Mouse (Mus musculus) neural tube, embryonic 12.5 days (tissue): Measurements from ENCODE around the gene Pigb. TPM values are rescaled to one million over a fixed set of nuclear protein-coding genes. Genes with fewer than 3 reads are reported as not detected.
A peak's percentile ranks its signal among the peaks of the same experiment; 100 is the strongest.

Source experiments
- ATAC-seq: fragments of 200-750 bp; cut with Nextera tagmentation; 2 replicates; pipeline ENCODE4 v1.8.0; 2017; ENCODE audit warnings: low read depth, mild to moderate bottlenecking, moderate TSS enrichment, moderate library complexity; ENCODE audit not compliant: low FRiP score
- H3K27ac ChIP-seq: fragments of 300-500 bp; sonication (generic); 2 replicates; pipeline ENCODE4 v1.5.1; 2016
- H3K27me3 ChIP-seq: fragments of 300-500 bp; sonication (generic); replicated peaks from 2 replicates; pipeline ENCODE4 v1.6.1; 2016; ENCODE audit warnings: mild to moderate bottlenecking
- H3K36me3 ChIP-seq: fragments of 300-500 bp; sonication (generic); 2 replicates; pipeline ENCODE4 v1.6.1; 2016; ENCODE audit warnings: mild to moderate bottlenecking
- H3K4me1 ChIP-seq: fragments of 300-500 bp; sonication (generic); 2 replicates; pipeline ENCODE4 v1.6.1; 2016
- H3K4me2 ChIP-seq: fragments of 300-500 bp; sonication (generic); replicated peaks from 2 replicates; pipeline ENCODE4 v1.6.1; 2016; ENCODE audit warnings: mild to moderate bottlenecking
- H3K4me3 ChIP-seq: fragments of 300-500 bp; sonication (generic); 2 replicates; pipeline ENCODE4 v1.5.1; 2016
- H3K9ac ChIP-seq: fragments of 300-500 bp; sonication (generic); 2 replicates; pipeline ENCODE4 v1.6.1; 2016; ENCODE audit warnings: mild to moderate bottlenecking
- H3K9me3 ChIP-seq: fragments of 300-500 bp; sonication (generic); 2 replicates; pipeline ENCODE4 v1.6.1; 2016; ENCODE audit warnings: mild to moderate bottlenecking
- WGBS: fragments of 180-500 bp; shearing (Covaris S2); methylation state at CpG from one replicate; pipeline ENCODE4 v1.1.7; 2016; 5-methylcytosine and 5-hydroxymethylcytosine counted together
- polyA plus RNA-seq: library from polyadenylated mRNA; unstranded; fragments of >200 nt; fragmentation: Nextera tagmentation; extraction: Ambion mirVana; gene quantifications from 2 replicates; pipeline ENCODE4 v1.2.1, GENCODE M21; 2016

The Pigb gene
- polyA plus RNA-seq, 1 experiment from 2014 or later: 13.1 TPM

GRCm38 (mm10) chr9:72985250-72986220 lies 54.6 kb downstream of the Pigb start, which contains the start of the genes Ccpg1os and Ccpg1:
Gene Ccpg1os, minus strand, starts transcription at chr9:72985382.
Gene Ccpg1, plus strand, starts transcription at chr9:72985429.
- peak within 1 kb of the TSS; percentile 84 for H3K9ac ChIP-seq
- peak; percentile 100 for ATAC-seq
- no peaks in the 10 kb centered on the region for H3K36me3 ChIP-seq
- H3K4me1 ChIP-seq: peaks cover 15% of the 10 kb centered on the region
- H3K27ac ChIP-seq: peak within 1 kb of the TSS; percentile 66
- H3K27me3 ChIP-seq: no peaks in the 10 kb centered on the region
- peak within 1 kb of the TSS; percentile 77 for H3K4me3 ChIP-seq
- WGBS: under 1% methylated on average over 88 of the region's 88 CpGs
- peak within 1 kb of the TSS; percentile 87 for H3K4me2 ChIP-seq
- H3K9me3 ChIP-seq: no peaks in the 10 kb centered on the region

- ATAC-seq: no peak
- Histone ChIP-seq H3K4me1 (peaks cover 15% of the 10 kb centered on the region), H3K4me2 (no peak overlapping the region), H3K36me3 (no peaks in the 10 kb centered on the region), H3K27ac (no peak overlapping the region), H3K9ac (no peak overlapping the region), H3K27me3 (no peaks in the 10 kb centered on the region), H3K4me3 (no peak overlapping the region), H3K9me3 (no peaks in the 10 kb centered on the region)
- WGBS: 68% methylated on average over 2 of the region's 2 CpGs
Observed at GRCm38 (mm10) chr9:72983066-72983465, 57.1 kb downstream of the Pigb start.

GRCm38 (mm10) chr9:72975242-72975641 lies 64.9 kb downstream of the Pigb start:
- ATAC-seq: no peak
- no peak overlapping the region for H3K27ac ChIP-seq
- no peaks in the 10 kb centered on the region for H3K36me3 ChIP-seq
- WGBS: 86% methylated on average over 1 of the region's 1 CpGs
- H3K4me2 ChIP-seq: no peak overlapping the region
- no peaks in the 10 kb centered on the region for H3K9me3 ChIP-seq
- H3K9ac ChIP-seq: no peak overlapping the region
- H3K4me3 ChIP-seq: no peak overlapping the region
- H3K27me3 ChIP-seq: no peaks in the 10 kb centered on the region
- no peaks in the 10 kb centered on the region for H3K4me1 ChIP-seq

GRCm38 (mm10) chr9:72974734-72975133 lies 65.4 kb downstream of the Pigb start:
- Histone ChIP-seq H3K36me3 (no peaks in the 10 kb centered on the region), H3K9ac (no peak overlapping the region), H3K4me3 (no peak overlapping the region), H3K4me2 (no peak overlapping the region), H3K4me1 (no peaks in the 10 kb centered on the region), H3K27ac (no peak overlapping the region), H3K27me3 (no peaks in the 10 kb centered on the region), H3K9me3 (no peaks in the 10 kb centered on the region)
- WGBS: 91% methylated on average over 5 of the region's 5 CpGs
- no peak for ATAC-seq

- no peak overlapping the region for H3K4me3 ChIP-seq
- H3K27ac ChIP-seq: no peak overlapping the region
- H3K36me3 ChIP-seq: no peaks in the 10 kb centered on the region
- ATAC-seq: no peak
- no peak overlapping the region for H3K4me2 ChIP-seq
- H3K9me3 ChIP-seq: no peaks in the 10 kb centered on the region
- no peaks in the 10 kb centered on the region for H3K27me3 ChIP-seq
- H3K4me1 ChIP-seq: no peaks in the 10 kb centered on the region
- no peak overlapping the region for H3K9ac ChIP-seq
Observed at GRCm38 (mm10) chr9:72972984-72973383, 67.2 kb downstream of the Pigb start.

- Histone ChIP-seq H3K4me3 (no peak overlapping the region), H3K9me3 (no peaks in the 10 kb centered on the region), H3K4me1 (no peaks in the 10 kb centered on the region), H3K36me3 (no peaks in the 10 kb centered on the region), H3K27ac (no peak overlapping the region), H3K4me2 (no peak overlapping the region), H3K27me3 (no peaks in the 10 kb centered on the region), H3K9ac (no peak overlapping the region)
- no peak for ATAC-seq
- 85% methylated on average over 5 of the region's 5 CpGs for WGBS
Observed at GRCm38 (mm10) chr9:72972435-72972834, 67.7 kb downstream of the Pigb start.

GRCm38 (mm10) chr9:72969874-72970273 lies 70.3 kb downstream of the Pigb start:
- Histone ChIP-seq H3K27me3 (no peaks in the 10 kb centered on the region), H3K4me3 (no peak overlapping the region), H3K4me2 (no peak overlapping the region), H3K36me3 (no peaks in the 10 kb centered on the region), H3K9ac (no peak overlapping the region), H3K9me3 (no peaks in the 10 kb centered on the region), H3K4me1 (no peaks in the 10 kb centered on the region), H3K27ac (no peak overlapping the region)
- 75% methylated on average over 7 of the region's 7 CpGs for WGBS
- ATAC-seq: no peak

- no peaks in the 10 kb centered on the region for H3K36me3 ChIP-seq
- H3K4me2 ChIP-seq: no peak overlapping the region
- H3K27ac ChIP-seq: no peak overlapping the region
- no peak overlapping the region for H3K9ac ChIP-seq
- WGBS: 40% methylated on average over 11 of the region's 11 CpGs
- H3K9me3 ChIP-seq: no peaks in the 10 kb centered on the region
- H3K4me3 ChIP-seq: no peak overlapping the region
- no peak for ATAC-seq
- H3K27me3 ChIP-seq: no peaks in the 10 kb centered on the region
- H3K4me1 ChIP-seq: no peaks in the 10 kb centered on the region
Observed at GRCm38 (mm10) chr9:72968349-72969061, 71.7 kb downstream of the Pigb start.

- no peak for ATAC-seq
- Histone ChIP-seq H3K9me3 (no peaks in the 10 kb centered on the region), H3K36me3 (no peaks in the 10 kb centered on the region), H3K4me1 (peaks cover 6% of the 10 kb centered on the region; the same call in 1 of the 2 replicates), H3K9ac (no peak overlapping the region), H3K27me3 (no peaks in the 10 kb centered on the region), H3K4me3 (no peak overlapping the region), H3K27ac (no peak overlapping the region), H3K4me2 (no peak overlapping the region)
- WGBS: 82% methylated on average over 15 of the region's 15 CpGs
Observed at GRCm38 (mm10) chr9:72961959-72962358, 78.2 kb downstream of the Pigb start.

- Histone ChIP-seq H3K27me3 (no peaks in the 10 kb centered on the region), H3K36me3 (no peaks in the 10 kb centered on the region), H3K4me3 (no peak overlapping the region), H3K4me2 (no peak overlapping the region), H3K4me1 (peaks cover 6% of the 10 kb centered on the region; the same call in 1 of the 2 replicates), H3K9me3 (no peaks in the 10 kb centered on the region), H3K9ac (no peak overlapping the region), H3K27ac (no peak overlapping the region)
- WGBS: 76% methylated on average over 8 of the region's 8 CpGs
- ATAC-seq: no peak
Observed at GRCm38 (mm10) chr9:72961346-72961745, 78.8 kb downstream of the Pigb start.

- Histone ChIP-seq H3K9me3 (no peaks in the 10 kb centered on the region), H3K4me1 (peaks cover 6% of the 10 kb centered on the region; the same call in 1 of the 2 replicates), H3K4me3 (peak within 1 kb of the TSS; percentile 52), H3K9ac (peak within 1 kb of the TSS; percentile 45), H3K4me2 (peak within 1 kb of the TSS; percentile 69), H3K36me3 (no peaks in the 10 kb centered on the region), H3K27ac (no peak within 1 kb of the TSS), H3K27me3 (no peaks in the 10 kb centered on the region)
- ATAC-seq: peak; percentile 95
- 2% methylated on average over 43 of the region's 43 CpGs for WGBS
Observed at GRCm38 (mm10) chr9:72958521-72959450, 81.4 kb downstream of the Pigb start, which contains the start of the genes Dyx1c1 and Gm44503. Gene Dyx1c1, plus strand, starts transcription at chr9:72958785. Gene Gm44503, plus strand, starts transcription at chr9:72958852.
